Mouse (Mus musculus): ENCODE results near the gene Reln. TPM values are rescaled to one million over a fixed set of nuclear protein-coding genes. Genes with fewer than 3 reads are reported as not detected.
A peak's percentile ranks its signal among the peaks of the same experiment; 100 is the strongest.

Gene Reln
- total RNA-seq (2021) = 10 to 100 TPM; 12.9 to 26.3 TPM
- long read RNA-seq, experiment 1, partial matches to known transcripts = 2 of 3 reads
- long read RNA-seq, experiment 1, other reads (novel, unspliced or antisense) = 1 of 3 reads
- long read RNA-seq, experiment 2, partial matches to known transcripts = 1 of 1 reads
- long read RNA-seq, experiment 2, other reads (novel, unspliced or antisense) = 0 of 1 reads

- DNase-seq (ENCODE audit: low spot score in 2 of 2) = no peak
These were observed at the start of gene Reln for GRCm38 (mm10) chr5:22344556-22344975. Gene Reln (minus strand): TSS chr5:22344702.

- DNase-seq (ENCODE audit: low spot score in 2 of 2) = no peak
These were observed 44.0 kb upstream of the Reln start for GRCm38 (mm10) chr5:22388502-22388901.

GRCm38 (mm10) chr5:22360510-22360909, 16.0 kb upstream of the Reln start:
- no peak for DNase-seq (ENCODE audit: low spot score in 2 of 2)

GRCm38 (mm10) chr5:22348412-22348811, 3.9 kb upstream of the Reln start:
- no peak for DNase-seq (ENCODE audit: low spot score in 2 of 2)

GRCm38 (mm10) chr5:22347732-22348131, 3.2 kb upstream of the Reln start:
- DNase-seq (ENCODE audit: low spot score in 2 of 2) = no peak

DNA sequence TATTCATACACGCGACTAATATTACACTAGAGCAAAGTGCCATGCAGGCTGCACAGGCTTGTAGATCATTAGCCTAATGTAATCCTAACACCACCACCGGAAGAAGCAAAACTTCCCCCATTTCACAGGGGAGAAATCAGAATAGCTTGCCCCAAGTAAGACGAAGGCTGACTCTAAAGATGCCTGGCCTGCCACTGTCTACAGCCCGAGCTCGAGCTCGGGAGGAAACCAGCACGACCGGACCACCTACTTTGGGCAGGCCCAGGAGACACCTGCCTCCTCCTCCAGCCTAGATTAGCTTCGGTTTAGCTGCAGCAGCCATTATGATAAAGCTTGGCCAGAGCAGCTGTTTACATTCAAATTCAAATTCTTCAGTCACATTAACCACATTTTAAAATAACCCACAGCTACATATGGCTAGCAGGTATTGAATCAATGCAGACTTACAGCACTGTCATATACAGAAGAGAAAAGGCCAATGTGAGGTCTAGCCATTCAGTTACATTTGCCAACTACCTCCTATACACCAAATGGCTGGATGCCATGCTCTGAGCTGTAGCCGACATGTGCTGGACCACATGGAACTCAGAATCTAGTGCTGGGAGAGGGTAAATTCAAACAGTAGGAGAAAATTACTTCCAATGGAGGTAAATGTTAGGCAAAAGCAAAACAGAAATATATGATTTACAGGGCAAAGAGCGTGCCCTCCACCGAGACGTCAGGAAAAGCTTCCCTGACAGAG, 1.6 kb upstream of the Reln start:
- no peak for DNase-seq (ENCODE audit: low spot score in 2 of 2)

DNA sequence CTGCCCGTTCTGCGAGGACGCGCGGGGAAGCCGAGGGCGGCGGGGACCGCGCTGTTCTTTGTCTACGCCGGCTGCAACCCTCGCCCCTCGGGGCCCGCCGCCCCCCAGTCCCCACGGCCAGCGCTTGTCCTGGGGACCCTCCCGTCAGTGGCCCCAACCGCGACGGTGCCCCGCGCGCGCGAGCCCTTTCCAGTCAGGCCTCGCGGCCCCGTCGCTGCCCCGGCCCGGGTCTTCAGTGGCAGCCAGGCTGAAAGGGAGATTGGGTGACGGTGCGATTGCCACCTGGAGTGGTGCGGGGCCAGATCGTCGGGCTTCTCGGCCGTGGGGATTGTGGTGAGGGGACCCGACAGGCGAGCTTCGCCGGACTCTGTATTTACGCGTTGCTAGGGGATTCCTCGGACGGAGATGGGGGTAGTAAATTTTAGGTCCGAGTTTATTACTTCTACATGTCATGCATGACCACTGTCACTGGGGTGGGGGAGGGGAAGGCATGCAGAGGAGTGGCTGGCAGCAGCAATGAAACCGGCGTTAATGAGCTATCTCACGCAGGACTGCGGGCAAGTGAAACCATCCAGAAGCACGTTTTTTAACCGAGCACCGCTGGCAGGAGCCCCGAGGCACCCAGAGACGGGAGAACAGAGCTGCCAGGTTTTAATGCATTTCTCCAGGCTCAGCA, 612 bp upstream of the Reln start:
- no peak for DNase-seq (ENCODE audit: low spot score in 2 of 2)

GRCm38 (mm10) chr5:22343843-22344555, 503 bp downstream of the Reln start:
- DNase-seq (ENCODE audit: low spot score in 2 of 2) = peak in 1 of 2 experiments; percentile 9

GRCm38 (mm10) chr5:22343536-22343842, 1.0 kb downstream of the Reln start:
- DNase-seq (ENCODE audit: low spot score in 2 of 2) = no peak

- DNase-seq (ENCODE audit: low spot score in 2 of 2) = no peak
These were observed 2.0 kb downstream of the Reln start for GRCm38 (mm10) chr5:22342461-22342860.

DNA sequence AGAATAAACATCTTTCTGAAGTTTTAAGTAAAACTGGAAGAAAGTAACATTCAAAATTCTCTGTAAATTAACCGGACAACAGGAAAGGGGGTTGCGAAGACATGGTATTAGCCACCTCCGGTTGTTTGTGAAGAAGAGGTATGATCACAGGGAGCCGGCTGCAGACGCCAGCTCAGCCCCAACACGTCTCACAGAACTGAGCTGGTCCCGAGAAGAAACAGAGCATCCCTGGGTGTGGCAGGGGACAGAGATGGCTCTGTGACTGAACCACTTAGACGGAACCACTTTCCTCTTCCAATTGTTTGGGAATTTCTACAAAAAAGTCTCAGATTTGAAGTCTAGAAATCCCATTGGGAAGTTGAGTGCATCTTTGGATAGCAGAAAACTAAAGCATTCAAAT, 3.5 kb downstream of the Reln start:
- no peak for DNase-seq (ENCODE audit: low spot score in 2 of 2)

DNA sequence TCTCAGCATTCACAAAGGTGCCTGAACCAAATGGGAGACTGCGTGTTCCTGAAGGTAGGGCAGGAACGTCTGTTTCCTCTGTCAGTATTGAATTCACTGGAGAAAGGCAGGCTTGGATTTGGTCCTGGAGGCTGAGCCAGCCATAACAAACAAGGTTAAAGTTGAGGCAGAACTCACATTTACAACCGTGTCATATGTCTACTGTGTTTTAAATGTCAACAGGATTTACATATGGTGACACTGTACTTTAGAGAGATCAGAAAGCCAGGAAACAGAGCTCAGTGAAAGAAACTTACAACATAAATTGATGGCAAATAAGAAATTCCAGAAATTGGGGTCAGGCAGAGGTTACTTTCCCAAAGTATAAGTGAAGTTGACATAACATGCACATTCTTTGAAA, 9.1 kb downstream of the Reln start:
- no peak for DNase-seq (ENCODE audit: low spot score in 2 of 2)

- DNase-seq (ENCODE audit: low spot score in 2 of 2) = no peak
These were observed 13.7 kb downstream of the Reln start for GRCm38 (mm10) chr5:22330802-22331201.

DNA sequence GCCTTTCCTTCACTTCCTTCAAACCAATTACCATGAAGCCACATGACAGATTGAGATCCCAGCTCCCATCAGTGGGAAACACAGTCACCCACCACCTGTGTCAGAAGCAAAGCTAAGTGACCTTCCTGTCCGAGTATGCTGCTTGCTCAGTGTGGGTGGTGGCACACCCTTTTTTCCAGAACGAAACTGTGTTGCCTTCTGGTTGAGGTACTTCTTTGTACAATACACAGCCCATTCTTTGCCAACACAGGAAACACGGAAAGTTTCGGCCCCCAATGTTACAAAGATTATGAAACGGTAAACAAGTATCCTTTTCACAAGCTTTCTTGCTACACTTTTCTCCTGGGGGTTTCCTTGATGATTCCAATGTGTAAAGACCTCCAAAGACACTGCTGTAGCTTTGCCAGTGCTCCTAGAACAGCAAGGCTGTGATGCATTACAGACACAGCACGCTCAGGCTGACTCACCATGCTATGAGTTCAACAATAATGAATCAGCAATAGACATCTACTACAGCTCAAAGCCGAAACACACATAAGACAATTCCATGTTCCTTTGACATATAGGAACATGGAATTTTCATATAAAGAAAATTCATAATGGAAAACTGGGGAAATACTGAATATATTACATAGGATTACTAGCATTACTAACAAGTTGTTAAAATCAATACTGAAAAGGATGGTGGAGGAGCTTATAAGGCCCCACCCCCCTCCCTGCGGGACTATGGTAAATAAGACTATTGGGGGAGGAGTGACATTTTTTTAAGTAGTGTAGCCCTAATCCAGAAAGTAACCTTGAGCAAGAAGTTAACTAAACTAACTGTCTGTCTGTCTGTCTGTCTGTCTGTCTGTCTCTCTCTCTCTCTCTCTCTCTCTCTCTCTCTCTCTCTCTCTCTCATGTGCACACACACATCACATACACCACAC, 15.8 kb downstream of the Reln start:
- DNase-seq (ENCODE audit: low spot score in 2 of 2) = no peak

GRCm38 (mm10) chr5:22327170-22327569, 17.3 kb downstream of the Reln start:
- peak; percentile 9 to 25 for DNase-seq (ENCODE audit: low spot score in 2 of 2)

DNA sequence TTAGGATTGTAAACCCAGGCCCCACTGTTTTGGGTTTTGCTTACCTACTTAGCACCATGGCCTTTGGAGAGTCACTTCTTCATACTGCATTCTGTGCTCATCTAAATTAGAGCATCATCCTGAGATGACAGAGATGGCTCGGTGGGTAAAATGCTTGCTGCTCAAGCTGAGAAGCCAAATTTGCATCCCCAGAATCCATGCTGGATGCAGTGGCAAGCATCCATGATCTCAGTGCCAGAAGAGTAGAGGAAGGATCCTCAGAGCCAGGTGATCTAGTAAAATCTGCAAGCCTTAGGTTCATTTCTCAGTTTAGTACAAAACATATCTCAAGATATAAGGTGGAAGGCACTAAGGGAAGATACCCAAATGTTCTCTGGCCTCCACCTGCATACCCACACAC, 20.7 kb downstream of the Reln start:
- DNase-seq (ENCODE audit: low spot score in 2 of 2) = no peak

- DNase-seq (ENCODE audit: low spot score in 2 of 2) = no peak
These were observed 26.7 kb downstream of the Reln start for GRCm38 (mm10) chr5:22317807-22318206.

DNA sequence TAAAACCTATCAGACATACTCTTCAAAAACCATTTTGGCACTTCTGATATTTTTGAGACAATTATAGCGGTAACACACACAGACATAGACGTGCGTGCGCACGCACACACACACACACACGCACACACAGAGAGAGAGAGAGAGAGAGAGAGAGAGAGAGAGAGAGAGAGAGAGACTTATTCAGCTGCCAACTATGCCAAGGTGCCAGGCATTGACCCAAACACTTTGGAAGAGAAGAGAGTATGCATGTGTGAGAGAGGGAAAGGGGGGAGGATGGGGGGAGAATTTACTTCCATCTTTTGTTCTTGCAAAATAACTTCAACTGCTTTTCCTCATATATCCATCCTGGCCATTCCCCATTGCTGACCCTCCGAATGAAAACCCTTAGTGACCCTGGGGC, 28.0 kb downstream of the Reln start:
- no peak for DNase-seq (ENCODE audit: low spot score in 2 of 2)

GRCm38 (mm10) chr5:22315990-22316389, 28.5 kb downstream of the Reln start:
- DNase-seq (ENCODE audit: low spot score in 2 of 2) = no peak

GRCm38 (mm10) chr5:22312995-22313394, 31.5 kb downstream of the Reln start:
- no peak for DNase-seq (ENCODE audit: low spot score in 2 of 2)

GRCm38 (mm10) chr5:22311046-22311445, 33.5 kb downstream of the Reln start:
- DNase-seq (ENCODE audit: low spot score in 2 of 2) = no peak

Data from adrenal gland, postnatal 4 days (tissue).